ENCODE assay signal across 26 mouse cellular contexts in the genomic region with DNA sequence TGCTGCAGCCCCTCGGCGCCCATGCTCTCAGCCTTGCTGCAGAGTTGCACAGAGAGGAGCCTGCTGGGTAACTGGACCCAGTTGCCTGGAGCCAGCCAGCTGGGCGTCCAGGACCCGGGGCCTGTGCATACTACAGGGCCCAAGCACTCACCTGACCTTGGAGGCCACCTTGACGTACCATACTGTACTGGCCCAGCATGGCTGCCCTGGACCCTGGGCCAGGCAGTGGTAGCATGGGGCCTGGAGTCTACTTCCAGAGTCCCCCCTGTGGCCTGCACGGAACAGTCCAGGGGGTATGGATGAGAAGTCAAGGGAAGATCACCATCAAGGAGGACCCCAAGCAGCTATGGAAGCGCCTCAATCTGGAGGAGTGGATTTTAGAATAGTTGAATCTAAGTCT. TPM values are rescaled to one million over a fixed set of nuclear protein-coding genes. Genes with fewer than 3 reads are reported as not detected.
"Had no signal": no experiment of that assay in that cellular context is flagged by ENCODE, and none has a peak within 500 bp of the region (broad histone marks: within the 10 kb centered on the region; RNA-seq: fewer than 3 reads in every experiment).

No protein-coding gene starts in this region.

- H3K9ac ChIP-seq: kidney, embryonic 15.5 days; liver, embryonic 13.5 days; midbrain, embryonic 13.5 days had no signal

- H3K27me3 ChIP-seq: kidney, embryonic 15.5 days; liver, embryonic 13.5 days; midbrain, embryonic 13.5 days had no signal

- H3K4me3 ChIP-seq: kidney, embryonic 15.5 days; left cerebral cortex, adult 2 months; liver, embryonic 13.5 days; midbrain, embryonic 13.5 days had no signal

- H3K4me2 ChIP-seq: kidney, embryonic 15.5 days; liver, embryonic 13.5 days; midbrain, embryonic 13.5 days had no signal

- H3K36me3 ChIP-seq: kidney, embryonic 15.5 days; liver, embryonic 13.5 days; midbrain, embryonic 13.5 days had no signal

- ATAC-seq: midbrain, embryonic 13.5 days had no signal

- DNase-seq: kidney, adult 11 months; kidney, adult 8-10 months; kidney, postnatal 10 days; kidney, postnatal 36 days; layer of hippocampus, postnatal 36 days; liver, embryonic 13.5 days; lung, adult 2 months; lung, postnatal 14 days; lung, postnatal 4 days; right cerebral cortex, adult 18-20 months; right cerebral cortex, postnatal 14 days; right cerebral cortex, postnatal 4 days; thymus, adult 2 months; thymus, postnatal 14 days; thymus, postnatal 4 days had no signal

- H3K4me1 ChIP-seq: kidney, embryonic 15.5 days; liver, embryonic 13.5 days; midbrain, embryonic 13.5 days had no signal

- H3K9me3 ChIP-seq: kidney, embryonic 15.5 days; liver, embryonic 13.5 days; midbrain, embryonic 13.5 days had no signal

- H3K27ac ChIP-seq: kidney, embryonic 15.5 days; left cerebral cortex, adult 2 months; liver, embryonic 13.5 days; midbrain, embryonic 13.5 days; stomach, postnatal 0 days had no signal

RNA-seq across cellular contexts. Expression of a gene that starts 12.0 kb away (rescaled TPM):
- total RNA-seq: layer of hippocampus, adult 8-10 months; layer of hippocampus, postnatal 10 days; layer of hippocampus, postnatal 36 days; left cerebral cortex, adult 2 months; left cerebral cortex, postnatal 10 days; left cerebral cortex, postnatal 36 days; megakaryocyte-erythroid progenitor cell, adult 5-6 weeks had no signal
- polyA plus RNA-seq: midbrain, embryonic 13.5 days; neural tube, embryonic 11.5 days; neural tube, embryonic 14.5 days had no signal
